Mouse (Mus musculus): ENCODE results near the gene Rev3l.
"Not testable (repeated sequence)": the region's sequence is repeated elsewhere in the genome, so short reads cannot be mapped to it uniquely, and the experiment has no call there.

Rev3l gene

GRCm38 (mm10) chr10:39778305-39778704 is 46.4 kb downstream of the Rev3l start:
- no peak for DNase-seq (ENCODE audit: low read depth, low spot score)

DNA sequence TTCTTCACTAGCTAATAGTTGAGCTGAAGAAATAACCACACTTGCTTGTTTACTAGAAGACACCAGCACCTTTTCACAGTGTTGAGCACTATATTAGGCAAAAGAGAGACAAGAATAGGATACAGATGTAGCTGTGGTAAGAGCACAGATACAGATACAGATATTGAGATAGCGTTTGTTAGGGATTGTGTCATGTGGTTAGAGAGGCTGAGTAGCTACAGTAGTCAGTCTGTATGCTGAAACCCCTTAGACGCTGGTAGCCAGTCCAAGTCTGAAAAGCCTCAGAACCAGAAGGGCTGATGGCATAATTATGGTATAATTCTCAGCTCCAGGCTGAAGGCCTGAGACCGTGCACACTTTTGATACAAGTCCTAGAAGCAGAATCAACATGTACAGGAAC is 53.3 kb downstream of the Rev3l start:
- DNase-seq (ENCODE audit: low read depth, low spot score) = no peak

DNA sequence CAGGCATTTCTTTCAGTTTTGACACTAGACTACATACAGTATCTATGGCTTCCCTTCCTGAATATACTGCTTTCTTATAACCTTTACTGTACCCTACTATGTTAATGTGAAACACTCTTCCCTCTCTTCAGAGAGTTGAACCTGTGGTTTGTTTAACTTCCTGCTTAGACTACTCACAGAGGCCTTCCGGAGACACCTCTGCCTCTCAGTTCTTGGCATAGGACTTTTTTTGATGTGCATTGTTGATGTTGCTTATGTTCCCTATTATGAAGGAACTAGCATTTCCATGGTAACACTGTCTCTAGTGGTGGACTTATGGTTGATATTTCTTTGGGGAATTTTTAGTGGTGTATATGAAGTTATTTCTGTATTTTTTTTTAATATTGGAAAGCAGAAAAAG is 61.4 kb downstream of the Rev3l start:
- DNase-seq (ENCODE audit: low read depth, low spot score) = no peak

GRCm38 (mm10) chr10:39811507-39811906 is 79.6 kb downstream of the Rev3l start:
- peak; percentile 19 for DNase-seq (ENCODE audit: low read depth, low spot score)

- no peak for DNase-seq (ENCODE audit: low read depth, low spot score)
Measured at GRCm38 (mm10) chr10:39842621-39843020, 110.7 kb downstream of the Rev3l start.

GRCm38 (mm10) chr10:39865509-39865908 is 133.6 kb downstream of the Rev3l start:
- DNase-seq (ENCODE audit: low read depth, low spot score) = no peak

GRCm38 (mm10) chr10:39888621-39889020 is 156.7 kb downstream of the Rev3l start:
- no peak for DNase-seq (ENCODE audit: low read depth, low spot score)

- DNase-seq (ENCODE audit: low read depth, low spot score) = no peak
Measured at GRCm38 (mm10) chr10:39893702-39894697, 162.1 kb downstream of the Rev3l start.

DNA sequence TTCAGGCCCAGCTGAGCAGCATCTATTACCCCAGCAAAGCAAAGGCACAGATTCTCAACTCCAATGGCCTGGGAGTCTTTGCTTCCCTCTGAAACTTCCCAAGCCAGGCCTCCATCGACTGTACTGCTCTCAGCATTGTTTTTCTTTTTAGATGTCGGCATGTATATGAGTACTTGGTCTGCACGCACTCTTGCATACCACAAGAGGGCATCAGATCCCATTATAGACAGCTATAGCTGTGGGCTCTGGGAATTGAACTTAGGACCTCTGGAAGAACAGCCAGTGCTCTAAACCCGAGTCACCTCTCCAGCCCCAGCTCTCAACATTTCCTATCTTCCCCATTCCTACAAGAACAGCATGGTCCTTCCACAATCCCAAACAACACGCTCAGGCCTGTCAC is 164.6 kb downstream of the Rev3l start:
- DNase-seq (ENCODE audit: low read depth, low spot score) = no peak

DNA sequence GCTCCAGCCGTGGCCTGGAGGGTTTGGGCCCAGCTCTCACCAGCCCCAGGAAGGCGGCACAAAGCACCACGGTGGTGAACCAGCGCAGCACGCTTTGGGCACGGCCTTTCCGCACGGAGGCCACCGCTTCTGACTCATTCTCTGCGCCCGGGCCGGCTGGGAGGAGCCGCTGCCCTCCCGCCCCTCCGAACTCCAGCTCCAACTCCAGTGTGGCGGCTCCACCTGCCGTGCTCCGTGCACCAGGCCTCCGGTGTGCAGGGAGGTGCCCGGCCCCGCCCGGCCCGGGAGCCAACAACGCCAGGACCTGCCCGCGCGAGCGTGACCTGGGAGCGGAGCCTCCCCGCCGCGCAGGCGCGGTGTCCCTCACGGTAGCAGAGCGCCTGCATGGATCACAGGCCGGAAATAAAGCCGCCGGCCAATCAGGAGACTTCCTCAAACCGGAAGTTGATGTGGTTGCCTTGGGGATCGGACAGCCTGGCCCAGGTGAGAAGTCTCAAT is 167.0 kb downstream of the Rev3l start, which contains the start of gene Mfsd4b4:
Gene Mfsd4b4, minus strand, starts transcription at position 365 of the 498 bp plus-strand sequence.
- DNase-seq (ENCODE audit: low read depth, low spot score) = peak; percentile 84

DNA sequence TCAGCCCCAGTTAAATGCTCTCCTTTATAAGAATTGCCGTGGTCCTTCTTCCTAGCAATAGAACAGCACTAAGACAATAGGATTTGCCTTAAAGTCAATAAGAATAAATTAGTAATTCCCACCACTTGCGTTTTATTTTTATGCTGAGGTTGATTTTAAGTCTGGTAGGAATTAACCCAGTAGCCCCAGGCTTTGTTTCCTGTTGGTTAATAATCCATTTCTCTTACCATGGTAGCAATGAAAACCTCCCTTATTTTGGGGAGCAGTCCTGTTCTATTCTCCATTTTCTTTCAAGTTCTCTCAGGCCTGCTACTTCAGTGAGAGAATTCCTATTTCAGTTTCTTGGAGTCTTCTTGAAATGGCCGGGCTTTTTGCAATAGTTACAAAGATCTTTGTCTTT is 172.3 kb downstream of the Rev3l start:
- no peak for DNase-seq (ENCODE audit: low read depth, low spot score)

DNA sequence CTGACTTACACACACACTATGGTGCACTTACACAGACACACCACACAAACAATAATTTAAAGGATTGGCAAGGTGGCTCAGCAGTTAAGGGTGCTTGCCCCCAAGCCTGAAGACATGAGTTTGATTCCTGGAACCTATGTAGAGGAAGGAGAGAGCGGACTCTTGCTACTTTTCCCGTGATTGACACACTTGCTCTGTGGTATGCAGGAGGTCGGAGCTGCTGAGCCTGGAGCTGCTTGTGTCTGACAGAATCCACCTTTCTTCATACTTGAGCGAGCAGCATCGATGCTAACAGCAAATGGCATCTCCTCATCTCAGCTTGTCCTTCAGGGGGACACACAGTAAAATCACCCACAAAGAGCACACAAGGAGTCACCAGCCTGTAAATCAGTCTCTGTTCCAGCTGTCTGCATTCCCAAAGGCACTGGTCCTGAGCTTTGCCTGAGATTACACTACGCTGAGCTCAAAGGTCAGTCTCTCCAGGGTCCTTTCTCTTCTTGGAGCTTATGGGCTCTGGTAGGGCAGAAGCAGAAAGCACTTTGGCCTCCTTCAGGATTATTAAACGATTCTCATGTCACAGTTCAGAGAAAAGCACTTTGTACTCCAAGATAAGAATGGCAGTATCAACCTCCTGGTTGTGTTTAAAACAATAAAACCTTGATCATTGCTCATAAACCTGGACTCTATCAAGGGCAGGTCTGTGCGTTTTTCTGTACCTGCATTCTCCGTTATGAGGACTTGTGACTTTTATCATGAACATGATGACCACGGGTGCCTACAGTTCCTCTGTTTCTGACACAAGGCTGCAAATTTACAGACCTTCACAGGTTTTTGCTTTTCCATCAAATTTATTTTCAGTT is 175.1 kb downstream of the Rev3l start:
- no peak for DNase-seq (ENCODE audit: low read depth, low spot score)

DNA sequence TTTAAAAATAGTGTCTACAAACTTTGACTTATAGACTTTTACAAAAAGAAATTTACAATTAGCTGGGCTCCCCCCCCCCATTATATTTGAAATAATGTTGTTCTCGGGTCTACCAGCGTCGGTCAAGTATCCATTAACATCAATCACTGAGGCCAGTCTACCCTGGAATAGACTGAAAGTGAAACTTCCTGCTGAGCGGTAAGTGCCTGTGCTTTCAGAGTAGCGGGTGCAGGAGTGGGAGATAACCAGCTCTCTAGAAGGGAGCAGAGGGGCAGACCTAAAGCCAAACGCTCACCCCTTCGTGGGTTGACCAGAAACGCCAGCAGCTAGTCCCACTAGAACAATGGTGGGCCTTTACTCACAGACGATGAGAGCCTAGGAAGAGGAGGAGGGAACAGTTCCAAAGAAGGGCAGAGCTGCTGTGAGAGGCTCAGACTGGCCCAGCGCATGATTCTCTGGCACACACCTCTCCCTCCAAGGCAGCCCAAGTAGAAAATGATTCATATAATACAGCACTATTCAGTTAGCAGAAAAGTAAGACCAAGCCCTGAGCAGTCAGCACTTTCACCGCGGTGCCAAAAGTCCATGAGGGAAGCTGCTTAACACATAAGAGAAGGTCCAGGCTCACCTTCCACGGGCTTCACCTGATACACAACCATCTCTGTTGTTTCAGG is 177.0 kb downstream of the Rev3l start:
- DNase-seq (ENCODE audit: low read depth, low spot score) = no peak

DNA sequence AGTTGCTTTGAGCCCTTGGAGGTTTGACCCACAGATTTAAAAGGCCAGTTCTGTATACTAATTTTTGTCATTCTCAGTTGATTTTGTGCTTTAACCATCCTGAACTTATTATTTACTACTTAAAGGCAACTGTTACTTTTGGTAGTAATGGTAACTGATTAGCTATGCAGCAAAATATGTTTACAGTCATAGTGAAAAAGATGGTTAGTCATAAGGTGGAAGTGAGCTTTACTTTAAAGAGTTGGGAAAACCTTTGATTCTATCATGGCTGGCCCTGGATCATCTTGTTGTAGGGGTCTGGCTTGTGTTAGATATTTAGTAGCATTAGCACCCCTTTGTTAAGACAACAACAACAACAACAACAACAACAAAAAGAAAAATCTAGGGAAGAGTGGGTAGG is 180.7 kb downstream of the Rev3l start:
- DNase-seq (ENCODE audit: low read depth, low spot score) = no peak

DNA sequence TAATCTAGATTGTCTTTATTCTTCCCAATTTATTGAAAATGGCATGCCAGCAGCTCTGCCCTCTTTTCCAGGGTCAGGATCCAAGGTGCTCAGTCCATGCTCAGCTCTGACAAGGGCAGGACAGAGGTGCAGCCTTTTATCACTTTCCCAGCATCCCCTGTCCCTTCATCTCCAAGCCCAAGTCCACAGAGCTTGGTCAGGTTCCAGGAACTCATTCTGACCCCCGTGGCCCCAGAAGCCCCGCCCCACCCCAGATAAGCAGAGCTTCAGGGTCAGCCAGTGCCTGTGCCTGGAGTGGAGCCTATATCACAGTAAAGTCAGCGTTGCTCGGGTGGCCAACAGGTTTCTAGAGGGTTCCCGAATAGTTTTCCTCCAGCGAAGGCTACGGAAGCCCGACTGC is 192.6 kb downstream of the Rev3l start:
- not testable (repeated sequence) for DNase-seq (ENCODE audit: low read depth, low spot score)
